Mouse (Mus musculus): ENCODE measurements around the gene Rsph9. TPM values are rescaled to one million over a fixed set of nuclear protein-coding genes. Genes with fewer than 3 reads are reported as not detected.

The Rsph9 gene
- polyA plus RNA-seq, 1 experiment from 2014 or later: 37.1 TPM

GRCm38 (mm10) chr17:46162951-46163421 is 19.0 kb upstream of the Rsph9 start:
- H3K27ac ChIP-seq (replicated peaks): peak overlapping the region; percentile 5; the same call in 1 of the 2 replicates
- peaks cover 20% of the 10 kb centered on the region for H3K4me1 ChIP-seq

GRCm38 (mm10) chr17:46162551-46162950 is 18.5 kb upstream of the Rsph9 start:
- 90% methylated on average over 7 of the region's 7 CpGs for WGBS
- Histone ChIP-seq H3K4me3 (replicated peaks) (no peak overlapping the region), H3K4me2 (replicated peaks) (no peak overlapping the region), H3K27ac (replicated peaks) (no peak overlapping the region), H3K4me1 (peaks cover 18% of the 10 kb centered on the region), H3K9me3 (replicated peaks) (no peaks in the 10 kb centered on the region), H3K27me3 (no peaks in the 10 kb centered on the region), H3K36me3 (peaks cover 39% of the 10 kb centered on the region), H3K9ac (no peak overlapping the region)
- no peak for ATAC-seq (ENCODE audit: insufficient number of reproducible peaks, low FRiP score, low TSS enrichment, low read depth)

More at GRCm38 (mm10) chr17:46162951-46163421, 19.0 kb upstream of the Rsph9 start:
- Histone ChIP-seq H3K9me3 (replicated peaks) (no peaks in the 10 kb centered on the region), H3K4me3 (replicated peaks) (no peak overlapping the region), H3K27me3 (no peaks in the 10 kb centered on the region), H3K9ac (no peak overlapping the region), H3K36me3 (peaks cover 43% of the 10 kb centered on the region), H3K4me2 (replicated peaks) (0 out of 2 replicates have a peak overlapping the region, but pooled peaks have one; percentile 6)
- ATAC-seq (ENCODE audit: insufficient number of reproducible peaks, low FRiP score, low TSS enrichment, low read depth): no peak
- WGBS: 76% methylated on average over 9 of the region's 9 CpGs

- 41% methylated on average over 9 of the region's 9 CpGs for WGBS
- Histone ChIP-seq H3K27me3 (no peaks in the 10 kb centered on the region), H3K9ac (peak overlapping the region; percentile 79), H3K4me2 (replicated peaks) (peak overlapping the region; percentile 68), H3K27ac (replicated peaks) (peak overlapping the region; percentile 94; the same call in 1 of the 2 replicates), H3K4me3 (replicated peaks) (peak overlapping the region; percentile 86), H3K4me1 (peaks cover 18% of the 10 kb centered on the region), H3K36me3 (peaks cover 31% of the 10 kb centered on the region), H3K9me3 (replicated peaks) (no peaks in the 10 kb centered on the region)
- ATAC-seq (ENCODE audit: insufficient number of reproducible peaks, low FRiP score, low TSS enrichment, low read depth): no peak
Measured at GRCm38 (mm10) chr17:46161710-46162109, 17.7 kb upstream of the Rsph9 start.

- Histone ChIP-seq H3K27ac (replicated peaks) (peak overlapping the region; percentile 94), H3K36me3 (peaks cover 25% of the 10 kb centered on the region), H3K27me3 (no peaks in the 10 kb centered on the region), H3K4me3 (replicated peaks) (peak overlapping the region; percentile 86), H3K4me1 (peaks cover 18% of the 10 kb centered on the region), H3K9ac (peak overlapping the region; percentile 79), H3K4me2 (replicated peaks) (peak overlapping the region; percentile 68), H3K9me3 (replicated peaks) (no peaks in the 10 kb centered on the region)
- WGBS: under 1% methylated on average over 19 of the region's 19 CpGs
- ATAC-seq (ENCODE audit: insufficient number of reproducible peaks, low FRiP score, low TSS enrichment, low read depth): no peak
Measured at GRCm38 (mm10) chr17:46161179-46161578, 17.2 kb upstream of the Rsph9 start.

GRCm38 (mm10) chr17:46160686-46161085 is 16.7 kb upstream of the Rsph9 start, which contains the start of gene Gtpbp2:
TSS of gene Gtpbp2 (plus strand) at chr17:46161032.
- peak within 1 kb of the TSS; percentile 79 for H3K9ac ChIP-seq
- H3K9me3 ChIP-seq (replicated peaks): no peaks in the 10 kb centered on the region
- peak within 1 kb of the TSS; percentile 86 for H3K4me3 ChIP-seq (replicated peaks)
- H3K27me3 ChIP-seq: no peaks in the 10 kb centered on the region
- ATAC-seq (ENCODE audit: insufficient number of reproducible peaks, low FRiP score, low TSS enrichment, low read depth): peak; percentile 95
- peaks cover 20% of the 10 kb centered on the region for H3K36me3 ChIP-seq
- peak within 1 kb of the TSS; percentile 94 for H3K27ac ChIP-seq (replicated peaks)
- H3K4me1 ChIP-seq: peaks cover 18% of the 10 kb centered on the region
- peak within 1 kb of the TSS; percentile 83 for H3K4me2 ChIP-seq (replicated peaks)
- under 1% methylated on average over 23 of the region's 23 CpGs for WGBS

- peaks cover 18% of the 10 kb centered on the region for H3K4me1 ChIP-seq
- H3K9ac ChIP-seq: peak overlapping the region; percentile 40; the same call in 1 of the 2 replicates
- H3K4me2 ChIP-seq (replicated peaks): peak overlapping the region; percentile 83
- under 1% methylated on average over 16 of the region's 16 CpGs for WGBS
- H3K27me3 ChIP-seq: no peaks in the 10 kb centered on the region
- H3K4me3 ChIP-seq (replicated peaks): peak overlapping the region; percentile 86
- peak; percentile 83 for ATAC-seq (ENCODE audit: insufficient number of reproducible peaks, low FRiP score, low TSS enrichment, low read depth)
- peaks cover 15% of the 10 kb centered on the region for H3K36me3 ChIP-seq
- peak overlapping the region; percentile 94 for H3K27ac ChIP-seq (replicated peaks)
- H3K9me3 ChIP-seq (replicated peaks): no peaks in the 10 kb centered on the region
Measured at GRCm38 (mm10) chr17:46160090-46160662, 16.2 kb upstream of the Rsph9 start.

- Histone ChIP-seq H3K4me1 (peaks cover 18% of the 10 kb centered on the region), H3K9ac (no peak overlapping the region), H3K27ac (replicated peaks) (no peak overlapping the region), H3K27me3 (no peaks in the 10 kb centered on the region), H3K4me2 (replicated peaks) (peak overlapping the region; percentile 83; the same call in 1 of the 2 replicates), H3K4me3 (replicated peaks) (0 out of 2 replicates have a peak overlapping the region, but pooled peaks have one; percentile 86), H3K9me3 (replicated peaks) (no peaks in the 10 kb centered on the region), H3K36me3 (peaks cover 6% of the 10 kb centered on the region)
- WGBS: 62% methylated on average over 2 of the region's 2 CpGs
- no peak for ATAC-seq (ENCODE audit: insufficient number of reproducible peaks, low FRiP score, low TSS enrichment, low read depth)
Measured at GRCm38 (mm10) chr17:46159236-46159635, 15.2 kb upstream of the Rsph9 start.

- 85% methylated on average over 8 of the region's 8 CpGs for WGBS
- H3K36me3 ChIP-seq: no peaks in the 10 kb centered on the region
- no peaks in the 10 kb centered on the region for H3K27me3 ChIP-seq
- H3K4me3 ChIP-seq (replicated peaks): no peak overlapping the region
- H3K4me1 ChIP-seq: peaks cover 13% of the 10 kb centered on the region
- no peak overlapping the region for H3K9ac ChIP-seq
- no peak overlapping the region for H3K27ac ChIP-seq (replicated peaks)
- no peak overlapping the region for H3K4me2 ChIP-seq (replicated peaks)
- H3K9me3 ChIP-seq (replicated peaks): no peaks in the 10 kb centered on the region
- no peak for ATAC-seq (ENCODE audit: insufficient number of reproducible peaks, low FRiP score, low TSS enrichment, low read depth)
Measured at GRCm38 (mm10) chr17:46157131-46157530, 13.1 kb upstream of the Rsph9 start.

- Histone ChIP-seq H3K4me2 (replicated peaks) (no peak overlapping the region), H3K27ac (replicated peaks) (no peak overlapping the region), H3K4me3 (replicated peaks) (no peak overlapping the region), H3K4me1 (peaks cover 9% of the 10 kb centered on the region), H3K9me3 (replicated peaks) (no peaks in the 10 kb centered on the region), H3K27me3 (no peaks in the 10 kb centered on the region), H3K36me3 (0 out of 2 replicates have a peak, but pooled peaks cover 1% of the 10 kb centered on the region), H3K9ac (no peak overlapping the region)
- WGBS: 85% methylated on average over 5 of the region's 5 CpGs
- ATAC-seq (ENCODE audit: insufficient number of reproducible peaks, low FRiP score, low TSS enrichment, low read depth): no peak
Measured at GRCm38 (mm10) chr17:46156680-46157079, 12.7 kb upstream of the Rsph9 start.

- no peak for ATAC-seq (ENCODE audit: insufficient number of reproducible peaks, low FRiP score, low TSS enrichment, low read depth)
- Histone ChIP-seq H3K9me3 (replicated peaks) (no peaks in the 10 kb centered on the region), H3K4me1 (peaks cover 7% of the 10 kb centered on the region), H3K4me3 (replicated peaks) (no peak overlapping the region), H3K4me2 (replicated peaks) (no peak overlapping the region), H3K27me3 (no peaks in the 10 kb centered on the region), H3K27ac (replicated peaks) (no peak overlapping the region), H3K9ac (no peak overlapping the region), H3K36me3 (0 out of 2 replicates have a peak, but pooled peaks cover 7% of the 10 kb centered on the region)
- WGBS: 92% methylated on average over 3 of the region's 3 CpGs
Measured at GRCm38 (mm10) chr17:46154336-46154735, 10.3 kb upstream of the Rsph9 start.

GRCm38 (mm10) chr17:46152847-46153782 is 9.1 kb upstream of the Rsph9 start, which contains the start of gene Mad2l1bp:
TSS of gene Mad2l1bp (minus strand) at chr17:46153553.
- Histone ChIP-seq H3K4me2 (replicated peaks) (peak within 1 kb of the TSS; percentile 76), H3K36me3 (peaks cover 17% of the 10 kb centered on the region), H3K27ac (replicated peaks) (peak within 1 kb of the TSS; percentile 77), H3K9me3 (replicated peaks) (no peaks in the 10 kb centered on the region), H3K27me3 (no peaks in the 10 kb centered on the region), H3K4me3 (replicated peaks) (peak within 1 kb of the TSS; percentile 59), H3K9ac (peak within 1 kb of the TSS; percentile 50), H3K4me1 (peaks cover 7% of the 10 kb centered on the region)
- WGBS: 4% methylated on average over 33 of the region's 33 CpGs
- ATAC-seq (ENCODE audit: insufficient number of reproducible peaks, low FRiP score, low TSS enrichment, low read depth): peak; percentile 87

Data from embryonic facial prominence, embryonic 15.5 days (tissue).